Mouse (Mus musculus) CH12.LX (cell line): ENCODE results near the gene Samd5. TPM values are rescaled to one million over a fixed set of nuclear protein-coding genes. Genes with fewer than 3 reads are reported as not detected.

Experiments
- DNase-seq: peaks from one replicate; pipeline ENCODE4 v3.0.0-alpha.2; 2013; ENCODE audit errors: extremely low read depth
- H3K27ac ChIP-seq: 2 replicates; pipeline ENCODE4 v1.5.1; 2012; ENCODE audit warnings: low read depth, mild to moderate bottlenecking, control low read depth, moderate library complexity; ENCODE audit not compliant: insufficient read depth
- H3K27me3 ChIP-seq: replicated peaks from 2 replicates; pipeline ENCODE3; 2012; ENCODE audit warnings: inconsistent platforms
- H3K36me3 ChIP-seq, 2 experiments: replicated peaks in 1 of 2; 2 replicates each; pipeline versions ENCODE3 to v1.6.1; 2012; ENCODE audit warnings: inconsistent platforms in 1 of 2, low read length in 1 of 2, mild to moderate bottlenecking in 1 of 2, mixed read lengths in 1 of 2, moderate library complexity in 1 of 2; ENCODE audit not compliant: control insufficient read depth in 1 of 2, insufficient read depth in 1 of 2
- H3K4me1 ChIP-seq, 2 experiments: 2 replicates each; pipeline ENCODE4 v1.6.1; 2012; ENCODE audit warnings: inconsistent platforms in 1 of 2, moderate library complexity in 1 of 2; ENCODE audit not compliant: insufficient read depth in 2 of 2, control insufficient read depth in 1 of 2
- H3K4me2 ChIP-seq: 2 replicates; pipeline ENCODE4 v1.6.1; 2012; ENCODE audit warnings: low read depth, mild to moderate bottlenecking, control low read depth; ENCODE audit not compliant: poor library complexity, insufficient read depth, severe bottlenecking
- H3K4me3 ChIP-seq, 3 experiments: fragments of 150-350 bp in 1 of 3; sonication (generic) in 1 of 3; replicated peaks in 1 of 3; 2 replicates each; pipeline versions ENCODE3 to v1.5.1; 2011 to 2012; ENCODE audit warnings: low read depth in 2 of 3, low read length in 2 of 3, mild to moderate bottlenecking in 2 of 3, moderate library complexity in 2 of 3, control low read depth in 1 of 3, improper control_type of control experiment in 1 of 3, inconsistent platforms in 1 of 3, mixed read lengths in 1 of 3; ENCODE audit not compliant: poor library complexity in 1 of 3
- H3K79me2 ChIP-seq: replicated peaks from 2 replicates; pipeline ENCODE4 v1.6.1; 2012; ENCODE audit warnings: mild to moderate bottlenecking, moderate library complexity; ENCODE audit not compliant: control insufficient read depth, poor library complexity, insufficient read depth, severe bottlenecking; ENCODE audit errors: extremely low read depth
- H3K9ac ChIP-seq: 2 replicates; pipeline ENCODE4 v1.6.1; 2012; ENCODE audit warnings: low read depth, mild to moderate bottlenecking, control low read depth, moderate library complexity; ENCODE audit not compliant: insufficient read depth
- H3K9me3 ChIP-seq: replicated peaks from 2 replicates; pipeline ENCODE3; 2012; ENCODE audit warnings: low read length, inconsistent platforms, mixed read lengths
- BHLHE40 ChIP-seq: IDR thresholded peaks from 2 replicates; pipeline ENCODE4 v1.6.1; 2011; ENCODE audit warnings: mild to moderate bottlenecking, low read depth, low read length, improper control_type of control experiment
- CHD1 ChIP-seq: IDR thresholded peaks from 2 replicates; pipeline ENCODE4 v1.6.1; 2012; ENCODE audit warnings: low read depth, low read length, improper control_type of control experiment, inconsistent platforms
- CHD2 ChIP-seq: IDR thresholded peaks from 2 replicates; pipeline ENCODE4 v1.6.1; 2011; ENCODE audit warnings: low read length, improper control_type of control experiment
- E2F4 ChIP-seq: IDR thresholded peaks from 2 replicates; pipeline ENCODE4 v1.6.1; 2011; ENCODE audit warnings: low read depth, low read length, improper control_type of control experiment; ENCODE audit not compliant: insufficient replicate concordance
- ELF1 ChIP-seq: IDR thresholded peaks from 2 replicates; pipeline ENCODE4 v1.6.1; 2014; ENCODE audit warnings: low read depth, mild to moderate bottlenecking, inconsistent platforms, low read length, improper control_type of control experiment
- ETS1 ChIP-seq: conservative IDR thresholded peaks from 2 replicates; pipeline ENCODE4 v1.6.1; 2012; ENCODE audit warnings: low read depth, mild to moderate bottlenecking, inconsistent platforms, low read length, improper control_type of control experiment, moderate library complexity
- HCFC1 ChIP-seq: IDR thresholded peaks from 2 replicates; pipeline ENCODE4 v1.6.1; 2012; ENCODE audit warnings: low read depth, mild to moderate bottlenecking, inconsistent platforms, low read length, improper control_type of control experiment
- IRF4 ChIP-seq: IDR thresholded peaks from 2 replicates; pipeline ENCODE4 v1.6.1; 2014; ENCODE audit warnings: low read depth, mild to moderate bottlenecking, inconsistent platforms, low read length, improper control_type of control experiment
- JUND ChIP-seq: conservative IDR thresholded peaks from 2 replicates; pipeline ENCODE4 v1.6.1; 2011; ENCODE audit warnings: low read depth, low read length, improper control_type of control experiment
- KAT2A ChIP-seq: IDR thresholded peaks from 2 replicates; pipeline ENCODE4 v1.6.1; 2012; ENCODE audit warnings: low read length, improper control_type of control experiment, inconsistent platforms; ENCODE audit not compliant: insufficient replicate concordance
- MAFK ChIP-seq: IDR thresholded peaks from 2 replicates; pipeline ENCODE4 v1.6.1; 2011; ENCODE audit warnings: low read length, improper control_type of control experiment; ENCODE audit not compliant: insufficient replicate concordance
- MEF2A ChIP-seq: IDR thresholded peaks from 2 replicates; pipeline ENCODE4 v1.6.1; 2014; ENCODE audit warnings: low read depth, mild to moderate bottlenecking, inconsistent platforms, low read length, improper control_type of control experiment, borderline replicate concordance
- NELFE ChIP-seq: IDR thresholded peaks from 2 replicates; pipeline ENCODE4 v1.6.1; 2011; ENCODE audit warnings: low read depth, low read length, improper control_type of control experiment
- NRF1 ChIP-seq: IDR thresholded peaks from 2 replicates; pipeline ENCODE4 v1.6.1; 2014; ENCODE audit warnings: low read depth, mild to moderate bottlenecking, inconsistent platforms, low read length, improper control_type of control experiment, moderate library complexity
- PAX5 ChIP-seq: IDR thresholded peaks from 2 replicates; pipeline ENCODE4 v1.6.1; 2012; ENCODE audit warnings: low read length, inconsistent platforms, mixed read lengths
- POLR2AphosphoS2 ChIP-seq: IDR thresholded peaks from 2 replicates; pipeline ENCODE4 v1.6.1; 2011; ENCODE audit warnings: low read depth, low read length, improper control_type of control experiment
- RCOR1 ChIP-seq: conservative IDR thresholded peaks from 2 replicates; pipeline ENCODE4 v1.6.1; 2012; ENCODE audit warnings: low read depth, mild to moderate bottlenecking, inconsistent platforms, low read length, improper control_type of control experiment
- SIN3A ChIP-seq: IDR thresholded peaks from 2 replicates; pipeline ENCODE4 v1.6.1; 2012; ENCODE audit warnings: low read length, improper control_type of control experiment, inconsistent platforms
- SMC3 ChIP-seq: IDR thresholded peaks from 2 replicates; pipeline ENCODE4 v1.6.1; 2011; ENCODE audit warnings: low read depth, low read length, improper control_type of control experiment
- TCF12 ChIP-seq: IDR thresholded peaks from 2 replicates; pipeline ENCODE4 v1.6.1; 2014; ENCODE audit warnings: low read depth, mild to moderate bottlenecking, inconsistent platforms, low read length, improper control_type of control experiment
- USF1 ChIP-seq: IDR thresholded peaks from 2 replicates; pipeline ENCODE4 v1.6.1; 2014; ENCODE audit warnings: low read depth, mild to moderate bottlenecking, inconsistent platforms, low read length, improper control_type of control experiment
- ZKSCAN1 ChIP-seq: IDR thresholded peaks from 2 replicates; pipeline ENCODE4 v1.6.1; 2012; ENCODE audit warnings: low read depth, inconsistent platforms, low read length, improper control_type of control experiment, borderline replicate concordance
- ZNF384 ChIP-seq: IDR thresholded peaks from 2 replicates; pipeline ENCODE4 v1.6.1; 2012; ENCODE audit warnings: low read depth, low read length, improper control_type of control experiment, inconsistent platforms
- dilution Hi-C: fragments of 300-500 bp; cut with MboI; formaldehyde crosslinking; loops from 2 replicates; pipeline ENCODE4 v1.14.3; 2020; ENCODE audit warnings: low sequenced_read_pairs; ENCODE audit not compliant: extremely low pct_unique_long_range_greater_than_20kb, extremely low pct_ligation_motif_present
- in situ Hi-C: fragments of 300-500 bp; cut with MboI; formaldehyde crosslinking; loops from 3 replicates; pipeline ENCODE4 v1.14.3; 2019; ENCODE audit warnings: low sequenced_read_pairs, low pct_ligation_motif_present, low pct_unique_long_range_greater_than_20kb, mixed read lengths
- polyA plus RNA-seq: library from polyadenylated mRNA; unstranded; fragments of >175 nt; gene quantifications from 2 replicates; pipeline ENCODE4 v1.2.1, GENCODE M21; 2012; ENCODE audit warnings: low read depth; ENCODE audit not compliant: insufficient read length
- total RNA-seq, 2 experiments: library from RNA; depleted of rRNA; stranded (reverse); fragments of 300-350 nt in 1 of 2; fragments of >200 nt in 1 of 2; gene quantifications; 2 replicates each; pipeline ENCODE4 v1.2.3; 2012 to 2014

Gene Samd5
- total and polyA plus RNA-seq, 3 experiments = not detected

- dilution Hi-C loops (no loop called here), in situ Hi-C loops (no loop called here)
- Histone ChIP-seq H3K36me3 (no peaks in the 10 kb centered on the region), H3K27ac (no peak overlapping the region), H3K27me3 (no peaks in the 10 kb centered on the region), H3K79me2 (no peaks in the 10 kb centered on the region), H3K9ac (no peak overlapping the region), H3K4me1 (no peaks in the 10 kb centered on the region), H3K4me3 (no peak overlapping the region), H3K4me2 (no peak overlapping the region), H3K9me3 (peaks cover 5% of the 10 kb centered on the region)
- DNase-seq = no peak
- TF ChIP-seq ZNF384 (no peak), ETS1 (no peak), CHD1 (no peak), MAFK (no peak), IRF4 (no peak), ELF1 (no peak), USF1 (no peak), NRF1 (no peak), JUND (no peak), RCOR1 (no peak), E2F4 (no peak), MEF2A (no peak), HCFC1 (no peak), POLR2AphosphoS2 (no peak), ZKSCAN1 (no peak), PAX5 (no peak), KAT2A (no peak), SMC3 (no peak), BHLHE40 (no peak), CHD2 (no peak)
These were observed 2.3 kb downstream of the Samd5 start for GRCm38 (mm10) chr10:9672751-9673150.

GRCm38 (mm10) chr10:9670351-9670750 is 4.7 kb downstream of the Samd5 start:
- Histone ChIP-seq H3K27ac (no peak overlapping the region), H3K4me1 (no peaks in the 10 kb centered on the region), H3K27me3 (no peaks in the 10 kb centered on the region), H3K9me3 (peaks cover 2% of the 10 kb centered on the region), H3K9ac (no peak overlapping the region), H3K4me2 (no peak overlapping the region), H3K4me3 (no peak overlapping the region), H3K79me2 (no peaks in the 10 kb centered on the region), H3K36me3 (no peaks in the 10 kb centered on the region)
- in situ Hi-C loops (no loop called here), dilution Hi-C loops (no loop called here)
- no peak for TF ChIP-seq ZNF384
- no peak for TF ChIP-seq E2F4
- no peak for TF ChIP-seq NELFE
- no peak for TF ChIP-seq ZKSCAN1
- no peak for TF ChIP-seq ETS1
- no peak for TF ChIP-seq SIN3A
- TF ChIP-seq CHD1 = no peak
- TF ChIP-seq MAFK = no peak
- TF ChIP-seq TCF12 = no peak
- TF ChIP-seq SMC3 = no peak
- TF ChIP-seq JUND = no peak
- no peak for DNase-seq
